Mouse (Mus musculus): ENCODE measurements around the gene Necab3.

DNA sequence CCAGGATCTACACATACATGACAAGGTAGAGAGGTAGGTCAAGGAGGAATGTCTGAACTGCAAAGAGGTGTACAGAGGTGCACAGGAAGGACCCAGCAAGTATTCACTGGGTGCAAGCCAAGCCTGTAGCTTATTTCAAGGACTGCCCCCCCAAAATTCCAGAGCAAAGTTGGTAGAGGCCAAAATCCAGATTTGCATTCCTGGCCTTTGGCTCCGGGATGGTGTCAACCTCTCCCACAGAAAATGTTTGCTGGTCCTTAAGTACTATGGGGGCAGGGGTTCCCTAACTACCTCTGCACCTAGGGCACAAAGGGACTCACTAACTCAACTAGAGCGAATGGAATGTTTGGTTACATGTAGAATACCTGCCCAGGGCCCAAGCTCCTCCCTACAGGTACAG lies 9.1 kb upstream of the Necab3 start:
- TF ChIP-seq CTCF (IDR thresholded peaks at IDR 0.05; ENCODE audit: control insufficient read depth, insufficient read depth, insufficient read length), result no peak
- no peak for TF ChIP-seq MAX (IDR thresholded peaks at IDR 0.05)
- TF ChIP-seq USF1 (IDR thresholded peaks at IDR 0.05; ENCODE audit: low read depth), result no peak
- TF ChIP-seq MYOG (IDR thresholded peaks at IDR 0.05; ENCODE audit: control insufficient read depth, extremely low read depth, insufficient read length), result no peak
- TF ChIP-seq FOSL1 (IDR thresholded peaks at IDR 0.05; ENCODE audit: insufficient read depth, low read length, poor library complexity, severe bottlenecking), result no peak

Measured in C2C12 (cell line).